Mouse (Mus musculus) granulocyte monocyte progenitor cell, adult 5-6 weeks (primary cell): ENCODE results near the gene Srebf2. TPM values are rescaled to one million over a fixed set of nuclear protein-coding genes. Genes with fewer than 3 reads are reported as not detected.
A peak's percentile ranks its signal among the peaks of the same experiment; 100 is the strongest.

Source experiments
- ATAC-seq: replicated peaks from 2 replicates; pipeline ENCODE4 v1.8.0; 2016; ENCODE audit warnings: mild to moderate bottlenecking, moderate TSS enrichment, inconsistent platforms; ENCODE audit not compliant: poor library complexity, severe bottlenecking
- total RNA-seq, 2 experiments: library from RNA; stranded (forward) in 1 of 2; stranded (reverse) in 1 of 2; fragments of 200-712, 200-1000 nt in 1 of 2; fragments of >200 nt in 1 of 2; fragmentation: Nextera tagmentation in 1 of 2; gene quantifications; 2 replicates each; pipeline ENCODE4 v1.2.3; 2014 to 2017

Gene Srebf2
- total RNA-seq, 2 experiments from 2014 or later: 16.5 to 19.0 TPM

GRCm38 (mm10) chr15:82152435-82152834 is 5.5 kb downstream of the Srebf2 start:
- no peak for ATAC-seq

- no peak for ATAC-seq
These were observed 9.3 kb downstream of the Srebf2 start for GRCm38 (mm10) chr15:82156298-82156697.

GRCm38 (mm10) chr15:82156902-82157301 is 9.9 kb downstream of the Srebf2 start:
- ATAC-seq: peak; percentile 78

GRCm38 (mm10) chr15:82158243-82159035 is 11.5 kb downstream of the Srebf2 start:
- ATAC-seq: no peak

GRCm38 (mm10) chr15:82159471-82159870 is 12.5 kb downstream of the Srebf2 start:
- no peak for ATAC-seq

GRCm38 (mm10) chr15:82160731-82161640 is 14.0 kb downstream of the Srebf2 start:
- ATAC-seq: 0 out of 2 replicates have a peak, but pooled peaks have one; percentile 2

GRCm38 (mm10) chr15:82161965-82162600 is 15.1 kb downstream of the Srebf2 start:
- no peak for ATAC-seq

- ATAC-seq: peak; percentile 76
These were observed 16.5 kb downstream of the Srebf2 start for GRCm38 (mm10) chr15:82163356-82164060.

- no peak for ATAC-seq
These were observed 17.0 kb downstream of the Srebf2 start for GRCm38 (mm10) chr15:82164061-82164399.

- no peak for ATAC-seq
These were observed 17.5 kb downstream of the Srebf2 start for GRCm38 (mm10) chr15:82164496-82164895.

- ATAC-seq: peak; percentile 64
These were observed 18.6 kb downstream of the Srebf2 start for GRCm38 (mm10) chr15:82165332-82166239.

- ATAC-seq: 0 out of 2 replicates have a peak, but pooled peaks have one; percentile 21
These were observed 19.5 kb downstream of the Srebf2 start for GRCm38 (mm10) chr15:82166240-82167100.

GRCm38 (mm10) chr15:82167201-82168168 is 20.5 kb downstream of the Srebf2 start:
- no peak for ATAC-seq

- no peak for ATAC-seq
These were observed 22.7 kb downstream of the Srebf2 start for GRCm38 (mm10) chr15:82169671-82170070.

GRCm38 (mm10) chr15:82170437-82171377 is 23.7 kb downstream of the Srebf2 start:
- no peak for ATAC-seq

- ATAC-seq: no peak
These were observed 25.7 kb downstream of the Srebf2 start for GRCm38 (mm10) chr15:82172648-82173047.
